Comparison of ENCODE assay signal across 8 mouse cellular contexts in genomic region chrX:122397652-122398051, GRCm38 (mm10). TPM values are rescaled to one million over a fixed set of nuclear protein-coding genes. Genes with fewer than 3 reads are reported as not detected.
DNase-seq lines count a peak whose midpoint lies in the region; ATAC-seq lines count a peak whose summit lies in the region.

No protein-coding gene starts in this region.

- 16% methylated on average over 8 of the region's 8 CpGs for WGBS in lung, embryonic 16.5 days
- WGBS in limb, embryonic 15.5 days, result 24% methylated on average over 8 of the region's 8 CpGs
- 18% methylated on average over 8 of the region's 8 CpGs for WGBS in stomach, embryonic 15.5 days

- H3K36me3 ChIP-seq in lung, embryonic 16.5 days (ENCODE audit: control insufficient read depth, insufficient read depth, low read length), result no peaks in the 10 kb centered on the region
- H3K36me3 ChIP-seq in limb, embryonic 15.5 days, result no peaks in the 10 kb centered on the region
- no peaks in the 10 kb centered on the region for H3K36me3 ChIP-seq in stomach, embryonic 15.5 days

- peak overlapping the region; percentile 58 for H3K4me3 ChIP-seq in lung, embryonic 16.5 days (ENCODE audit: low read length)
- H3K4me3 ChIP-seq in limb, embryonic 15.5 days, result peak overlapping the region; percentile 54
- peak overlapping the region; percentile 53 for H3K4me3 ChIP-seq in stomach, embryonic 15.5 days (replicated peaks)

- H3K27me3 ChIP-seq in lung, embryonic 16.5 days (ENCODE audit: control insufficient read depth, insufficient read depth, low read depth, low read length), result no peaks in the 10 kb centered on the region
- no peaks in the 10 kb centered on the region for H3K27me3 ChIP-seq in limb, embryonic 15.5 days
- no peaks in the 10 kb centered on the region for H3K27me3 ChIP-seq in stomach, embryonic 15.5 days (replicated peaks)

- H3K27ac ChIP-seq in lung, embryonic 16.5 days (ENCODE audit: low read length), result no peak overlapping the region
- no peak overlapping the region for H3K27ac ChIP-seq in limb, embryonic 15.5 days
- no peak overlapping the region for H3K27ac ChIP-seq in stomach, embryonic 15.5 days

- no peaks in the 10 kb centered on the region for H3K4me1 ChIP-seq in lung, embryonic 16.5 days (replicated peaks; ENCODE audit: control insufficient read depth, insufficient read depth, low read length)
- no peaks in the 10 kb centered on the region for H3K4me1 ChIP-seq in limb, embryonic 15.5 days
- no peaks in the 10 kb centered on the region for H3K4me1 ChIP-seq in stomach, embryonic 15.5 days

- no peaks in the 10 kb centered on the region for H3K9me3 ChIP-seq in lung, embryonic 16.5 days (ENCODE audit: control insufficient read depth, low read length)
- H3K9me3 ChIP-seq in limb, embryonic 15.5 days, result no peaks in the 10 kb centered on the region
- no peaks in the 10 kb centered on the region for H3K9me3 ChIP-seq in stomach, embryonic 15.5 days

- H3K4me2 ChIP-seq in lung, embryonic 16.5 days (ENCODE audit: low read depth, low read length), result peak overlapping the region; percentile 64
- peak overlapping the region; percentile 47 for H3K4me2 ChIP-seq in limb, embryonic 15.5 days
- H3K4me2 ChIP-seq in stomach, embryonic 15.5 days, result peak overlapping the region; percentile 52

- peak; percentile 0 for DNase-seq in CD4-positive, CD25-positive, alpha-beta regulatory T cell, adult 2 months (ENCODE audit: low read depth, low spot score)
- DNase-seq in lung, postnatal 25 days (ENCODE audit: low spot score), result no peak
- DNase-seq in frontal cortex, postnatal 10 days (ENCODE audit: low spot score in 2 of 2), result no peak
- no peak for DNase-seq in adrenal gland, adult (ENCODE audit: inconsistent age in 2 of 2, low spot score in 1 of 2)

- H3K9ac ChIP-seq in lung, embryonic 16.5 days (ENCODE audit: low read length), result no peak overlapping the region
- no peak overlapping the region for H3K9ac ChIP-seq in limb, embryonic 15.5 days
- no peak overlapping the region for H3K9ac ChIP-seq in stomach, embryonic 15.5 days

- ATAC-seq in CD4-positive, CD25-positive, alpha-beta regulatory T cell, adult 4 months, result no peak
- no peak for ATAC-seq in lung, embryonic 16.5 days (ENCODE audit: low read depth)
- no peak for ATAC-seq in limb, embryonic 15.5 days (ENCODE audit: insufficient number of reproducible peaks, low FRiP score, low TSS enrichment, low read depth)
- ATAC-seq in stomach, embryonic 15.5 days (ENCODE audit: insufficient read depth, low FRiP score, low read depth), result 0 out of 2 replicates have a peak, but pooled peaks have one; percentile 23

RNA-seq across cellular contexts. Expression of gene Nap1l3, which starts 0.5 kb away (rescaled TPM):
- 1 to 10 TPM in 1 of 2 experiments, under 1 TPM in 1; 0.28 to 1.2 TPM for polyA plus RNA-seq in CD4-positive, CD25-positive, alpha-beta regulatory T cell, adult 4 months (2017; shearing (Covaris generic))
- 2.2 and 2.3 TPM in 2 replicates for polyA plus RNA-seq in lung, embryonic 16.5 days (2015; fragmentation: Nextera tagmentation; extraction: Ambion mirVana)
- polyA plus RNA-seq in limb, embryonic 15.5 days (2015; fragmentation: Nextera tagmentation; extraction: Ambion mirVana), result 4.1 and 4.4 TPM in 2 replicates
- polyA plus RNA-seq in stomach, embryonic 15.5 days (2015; fragmentation: Nextera tagmentation; extraction: Ambion mirVana), result 4.0 TPM in 2 replicates
